Mouse (Mus musculus) kidney, embryonic 16.5 days (tissue): ENCODE results near the gene Serpina3j. TPM values are rescaled to one million over a fixed set of nuclear protein-coding genes. Genes with fewer than 3 reads are reported as not detected.

Experiments
- ATAC-seq: fragments of 200-750 bp; cut with Nextera tagmentation; 2 replicates; pipeline ENCODE4 v1.8.0; 2017; ENCODE audit warnings: moderate TSS enrichment; ENCODE audit not compliant: low FRiP score, low TSS enrichment
- H3K27ac ChIP-seq: fragments of 300-500 bp; sonication (generic); 2 replicates; pipeline ENCODE4 v1.5.1; 2014; ENCODE audit warnings: low read length
- H3K27me3 ChIP-seq: fragments of 300-500 bp; sonication (generic); 2 replicates; pipeline ENCODE4 v1.6.1; 2014; ENCODE audit warnings: low read length, control low read depth, mixed read lengths; ENCODE audit not compliant: insufficient read depth
- H3K36me3 ChIP-seq: fragments of 300-500 bp; sonication (generic); 2 replicates; pipeline ENCODE4 v1.6.1; 2014; ENCODE audit warnings: low read length, control low read depth, mixed read lengths; ENCODE audit not compliant: insufficient read depth
- H3K4me1 ChIP-seq: fragments of 300-500 bp; sonication (generic); 2 replicates; pipeline ENCODE4 v1.6.1; 2014; ENCODE audit warnings: low read length, control low read depth, mixed read lengths; ENCODE audit not compliant: insufficient read depth
- H3K4me2 ChIP-seq: fragments of 300-500 bp; sonication (generic); replicated peaks from 2 replicates; pipeline ENCODE4 v1.6.1; 2014; ENCODE audit warnings: low read depth, low read length
- H3K4me3 ChIP-seq: fragments of 300-500 bp; sonication (generic); 2 replicates; pipeline ENCODE4 v1.5.1; 2014; ENCODE audit warnings: mild to moderate bottlenecking, low read length
- H3K9ac ChIP-seq: fragments of 300-500 bp; sonication (generic); replicated peaks from 2 replicates; pipeline ENCODE4 v1.6.1; 2014; ENCODE audit warnings: low read length
- H3K9me3 ChIP-seq: fragments of 300-500 bp; sonication (generic); 2 replicates; pipeline ENCODE4 v1.6.1; 2016; ENCODE audit warnings: low read length, control low read depth
- WGBS: fragments of 180-500 bp; shearing (Covaris S2); extraction: QIAGEN DNeasy Blood & Tissue Kit; methylation state at CpG from one replicate; pipeline ENCODE4 v1.1.7; 2014; 5-methylcytosine and 5-hydroxymethylcytosine counted together
- polyA plus RNA-seq: library from polyadenylated mRNA; unstranded; fragments of >200 nt; fragmentation: Nextera tagmentation; extraction: Ambion mirVana; gene quantifications from 2 replicates; pipeline ENCODE4 v1.2.1, GENCODE M21; 2015

The Serpina3j gene
- polyA plus RNA-seq = not detected in 2 replicates

- no peak within 1 kb of the TSS for H3K4me3 ChIP-seq
- H3K4me2 ChIP-seq = no peak within 1 kb of the TSS
- no peaks in the 10 kb centered on the region for H3K27me3 ChIP-seq
- 85% methylated on average over 1 of the region's 1 CpGs for WGBS
- H3K27ac ChIP-seq = no peak within 1 kb of the TSS
- H3K36me3 ChIP-seq = no peaks in the 10 kb centered on the region
- no peak for ATAC-seq
- peaks cover 3% of the 10 kb centered on the region; the same call in 1 of the 2 replicates for H3K9me3 ChIP-seq
- H3K4me1 ChIP-seq = no peaks in the 10 kb centered on the region
- no peak within 1 kb of the TSS for H3K9ac ChIP-seq
Observed at GRCm38 (mm10) chr12:104314253-104314652, at the start of gene Serpina3j. TSS of gene Serpina3j (plus strand) at chr12:104314553.

- no peaks in the 10 kb centered on the region for H3K4me1 ChIP-seq
- no peak overlapping the region for H3K9ac ChIP-seq
- WGBS = 71% methylated on average over 3 of the region's 3 CpGs
- no peaks in the 10 kb centered on the region for H3K36me3 ChIP-seq
- H3K27ac ChIP-seq = no peak overlapping the region
- no peaks in the 10 kb centered on the region for H3K9me3 ChIP-seq
- no peak for ATAC-seq
- H3K4me2 ChIP-seq = no peak overlapping the region
- no peak overlapping the region for H3K4me3 ChIP-seq
- H3K27me3 ChIP-seq = no peaks in the 10 kb centered on the region
Observed at GRCm38 (mm10) chr12:104266374-104266773, 48.0 kb upstream of the Serpina3j start.

GRCm38 (mm10) chr12:104278216-104279055 is 35.9 kb upstream of the Serpina3j start:
- Histone ChIP-seq H3K4me1 (no peaks in the 10 kb centered on the region), H3K4me3 (no peak overlapping the region), H3K9ac (no peak overlapping the region), H3K9me3 (no peaks in the 10 kb centered on the region), H3K36me3 (no peaks in the 10 kb centered on the region), H3K27ac (no peak overlapping the region), H3K4me2 (no peak overlapping the region), H3K27me3 (no peaks in the 10 kb centered on the region)
- ATAC-seq = no peak
- WGBS = 88% methylated on average over 18 of the region's 18 CpGs

GRCm38 (mm10) chr12:104279056-104279435 is 35.3 kb upstream of the Serpina3j start:
- Histone ChIP-seq H3K36me3 (no peaks in the 10 kb centered on the region), H3K9me3 (no peaks in the 10 kb centered on the region), H3K4me1 (no peaks in the 10 kb centered on the region), H3K4me2 (no peak overlapping the region), H3K27me3 (no peaks in the 10 kb centered on the region), H3K27ac (no peak overlapping the region), H3K4me3 (no peak overlapping the region), H3K9ac (no peak overlapping the region)
- ATAC-seq = no peak
- WGBS = 3% methylated on average over 3 of the region's 3 CpGs

GRCm38 (mm10) chr12:104283380-104283779 is 31.0 kb upstream of the Serpina3j start:
- no peaks in the 10 kb centered on the region for H3K36me3 ChIP-seq
- H3K9ac ChIP-seq = no peak overlapping the region
- H3K27me3 ChIP-seq = no peaks in the 10 kb centered on the region
- H3K4me3 ChIP-seq = no peak overlapping the region
- H3K27ac ChIP-seq = no peak overlapping the region
- no peaks in the 10 kb centered on the region for H3K4me1 ChIP-seq
- ATAC-seq = no peak
- H3K9me3 ChIP-seq = no peaks in the 10 kb centered on the region
- H3K4me2 ChIP-seq = no peak overlapping the region
- 93% methylated on average over 11 of the region's 11 CpGs for WGBS

GRCm38 (mm10) chr12:104288336-104288735 is 26.0 kb upstream of the Serpina3j start:
- Histone ChIP-seq H3K4me1 (no peaks in the 10 kb centered on the region), H3K4me3 (no peak overlapping the region), H3K36me3 (no peaks in the 10 kb centered on the region), H3K4me2 (no peak overlapping the region), H3K9ac (no peak overlapping the region), H3K9me3 (no peaks in the 10 kb centered on the region), H3K27me3 (no peaks in the 10 kb centered on the region), H3K27ac (no peak overlapping the region)
- no peak for ATAC-seq

- ATAC-seq = no peak
- Histone ChIP-seq H3K4me2 (no peak overlapping the region), H3K27ac (no peak overlapping the region), H3K9ac (no peak overlapping the region), H3K4me1 (no peaks in the 10 kb centered on the region), H3K9me3 (no peaks in the 10 kb centered on the region), H3K36me3 (no peaks in the 10 kb centered on the region), H3K4me3 (no peak overlapping the region), H3K27me3 (no peaks in the 10 kb centered on the region)
- 37% methylated on average over 4 of the region's 4 CpGs for WGBS
Observed at GRCm38 (mm10) chr12:104289872-104290271, 24.5 kb upstream of the Serpina3j start.

- H3K4me3 ChIP-seq = no peak overlapping the region
- no peaks in the 10 kb centered on the region for H3K9me3 ChIP-seq
- no peak overlapping the region for H3K27ac ChIP-seq
- no peak overlapping the region for H3K4me2 ChIP-seq
- no peak for ATAC-seq
- WGBS = 82% methylated on average over 2 of the region's 2 CpGs
- no peaks in the 10 kb centered on the region for H3K36me3 ChIP-seq
- no peak overlapping the region for H3K9ac ChIP-seq
- no peaks in the 10 kb centered on the region for H3K4me1 ChIP-seq
- H3K27me3 ChIP-seq = no peaks in the 10 kb centered on the region
Observed at GRCm38 (mm10) chr12:104293963-104294362, 20.4 kb upstream of the Serpina3j start.

- H3K27ac ChIP-seq = no peak overlapping the region
- no peaks in the 10 kb centered on the region for H3K36me3 ChIP-seq
- H3K9me3 ChIP-seq = no peaks in the 10 kb centered on the region
- no peak overlapping the region for H3K4me2 ChIP-seq
- no peak for ATAC-seq
- H3K4me1 ChIP-seq = no peaks in the 10 kb centered on the region
- no peaks in the 10 kb centered on the region for H3K27me3 ChIP-seq
- no peak overlapping the region for H3K4me3 ChIP-seq
- 82% methylated on average over 2 of the region's 2 CpGs for WGBS
- H3K9ac ChIP-seq = no peak overlapping the region
Observed at GRCm38 (mm10) chr12:104298049-104298448, 16.3 kb upstream of the Serpina3j start.

- Histone ChIP-seq H3K4me3 (no peak overlapping the region), H3K4me1 (no peaks in the 10 kb centered on the region), H3K27me3 (no peaks in the 10 kb centered on the region), H3K9ac (no peak overlapping the region), H3K4me2 (no peak overlapping the region), H3K36me3 (no peaks in the 10 kb centered on the region), H3K27ac (no peak overlapping the region), H3K9me3 (no peaks in the 10 kb centered on the region)
- no peak for ATAC-seq
- WGBS = 81% methylated on average over 4 of the region's 4 CpGs
Observed at GRCm38 (mm10) chr12:104305991-104306390, 8.4 kb upstream of the Serpina3j start.
